Mouse (Mus musculus) limb, embryonic 13.5 days (tissue): ENCODE data around the gene Csad. TPM values are rescaled to one million over a fixed set of nuclear protein-coding genes. Genes with fewer than 3 reads are reported as not detected.

ENCODE experiments used
- ATAC-seq: fragments of 200-750 bp; cut with Nextera tagmentation; 2 replicates; pipeline ENCODE4 v1.8.0; 2017; ENCODE audit warnings: low read depth, moderate number of reproducible peaks, moderate TSS enrichment; ENCODE audit not compliant: low FRiP score
- H3K27ac ChIP-seq: fragments of 300-500 bp; sonication (generic); 2 replicates; pipeline ENCODE4 v1.5.1; 2015; ENCODE audit warnings: inconsistent platforms, mild to moderate bottlenecking, moderate library complexity
- H3K27me3 ChIP-seq: fragments of 300-500 bp; sonication (generic); 2 replicates; pipeline ENCODE4 v1.6.1; 2015; ENCODE audit warnings: mild to moderate bottlenecking, inconsistent platforms
- H3K36me3 ChIP-seq: fragments of 300-500 bp; sonication (generic); 2 replicates; pipeline ENCODE4 v1.6.1; 2015; ENCODE audit warnings: inconsistent platforms, mild to moderate bottlenecking, moderate library complexity
- H3K4me1 ChIP-seq: fragments of 300-500 bp; sonication (generic); 2 replicates; pipeline ENCODE4 v1.6.1; 2015; ENCODE audit warnings: inconsistent platforms
- H3K4me2 ChIP-seq: fragments of 300-500 bp; sonication (generic); replicated peaks from 2 replicates; pipeline ENCODE4 v1.6.1; 2015; ENCODE audit warnings: inconsistent platforms, mild to moderate bottlenecking, moderate library complexity
- H3K4me3 ChIP-seq: fragments of 300-500 bp; sonication (generic); 2 replicates; pipeline ENCODE4 v1.5.1; 2015; ENCODE audit warnings: moderate library complexity, mild to moderate bottlenecking, inconsistent platforms
- H3K9ac ChIP-seq: fragments of 300-500 bp; sonication (generic); 2 replicates; pipeline ENCODE4 v1.6.1; 2015; ENCODE audit warnings: mild to moderate bottlenecking, inconsistent platforms
- H3K9me3 ChIP-seq: fragments of 300-500 bp; sonication (generic); 2 replicates; pipeline ENCODE4 v1.6.1; 2016; ENCODE audit warnings: inconsistent platforms
- WGBS: fragments of 180-500 bp; shearing (Covaris S2); methylation state at CpG from one replicate; pipeline ENCODE4 v1.1.7; 2015; 5-methylcytosine and 5-hydroxymethylcytosine counted together
- polyA plus RNA-seq: library from polyadenylated mRNA; unstranded; fragments of >200 nt; fragmentation: Nextera tagmentation; extraction: Ambion mirVana; gene quantifications from 2 replicates; pipeline ENCODE4 v1.2.1, GENCODE M21; 2015

Gene Csad
- polyA plus RNA-seq, 1 experiment from 2014 or later, result 82.1 TPM

GRCm38 (mm10) chr15:102147674-102148402, 56.7 kb downstream of the Csad start:
- no peak overlapping the region for H3K9ac ChIP-seq
- H3K9me3 ChIP-seq, result no peaks in the 10 kb centered on the region
- no peak overlapping the region for H3K4me3 ChIP-seq
- H3K27me3 ChIP-seq, result peaks cover 28% of the 10 kb centered on the region
- 64% methylated on average over 16 of the region's 16 CpGs for WGBS
- H3K4me1 ChIP-seq, result peaks cover 23% of the 10 kb centered on the region
- H3K4me2 ChIP-seq, result no peak overlapping the region
- no peak overlapping the region for H3K27ac ChIP-seq
- no peaks in the 10 kb centered on the region for H3K36me3 ChIP-seq
- ATAC-seq, result no peak

DNA sequence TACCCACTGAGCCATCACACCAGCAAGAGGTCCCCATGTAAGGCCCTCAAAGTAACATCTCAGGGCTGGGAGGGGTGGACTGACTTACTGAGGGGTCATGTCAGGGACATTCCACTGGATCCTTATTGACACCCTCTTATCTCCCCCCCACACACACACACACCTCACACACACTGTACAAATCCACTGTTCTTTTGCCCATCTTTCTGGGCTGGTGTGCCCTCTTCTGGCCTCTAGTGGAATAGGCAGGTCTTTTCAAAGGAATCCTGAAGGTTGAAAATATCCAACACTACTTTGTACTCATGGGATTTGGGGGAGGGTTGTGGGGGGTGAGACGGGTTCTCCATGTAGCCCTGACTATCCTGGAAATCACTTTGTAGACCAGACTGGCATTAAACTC, 57.6 kb downstream of the Csad start:
- peaks cover 25% of the 10 kb centered on the region for H3K4me1 ChIP-seq

GRCm38 (mm10) chr15:102146089-102146488, 58.4 kb downstream of the Csad start:
- 82% methylated on average over 5 of the region's 5 CpGs for WGBS
- Histone ChIP-seq H3K27ac (no peak overlapping the region), H3K36me3 (no peaks in the 10 kb centered on the region), H3K9me3 (no peaks in the 10 kb centered on the region), H3K4me2 (no peak overlapping the region), H3K4me3 (no peak overlapping the region), H3K27me3 (peaks cover 28% of the 10 kb centered on the region), H3K9ac (no peak overlapping the region), H3K4me1 (peaks cover 25% of the 10 kb centered on the region)
- ATAC-seq, result no peak

More for the DNA sequence above, 57.6 kb downstream of the Csad start:
- 3% methylated on average over 1 of the region's 1 CpGs for WGBS
- Histone ChIP-seq H3K36me3 (no peaks in the 10 kb centered on the region), H3K4me3 (no peak overlapping the region), H3K27ac (no peak overlapping the region), H3K9ac (no peak overlapping the region), H3K9me3 (no peaks in the 10 kb centered on the region), H3K4me2 (no peak overlapping the region), H3K27me3 (peaks cover 28% of the 10 kb centered on the region)
- no peak for ATAC-seq

DNA sequence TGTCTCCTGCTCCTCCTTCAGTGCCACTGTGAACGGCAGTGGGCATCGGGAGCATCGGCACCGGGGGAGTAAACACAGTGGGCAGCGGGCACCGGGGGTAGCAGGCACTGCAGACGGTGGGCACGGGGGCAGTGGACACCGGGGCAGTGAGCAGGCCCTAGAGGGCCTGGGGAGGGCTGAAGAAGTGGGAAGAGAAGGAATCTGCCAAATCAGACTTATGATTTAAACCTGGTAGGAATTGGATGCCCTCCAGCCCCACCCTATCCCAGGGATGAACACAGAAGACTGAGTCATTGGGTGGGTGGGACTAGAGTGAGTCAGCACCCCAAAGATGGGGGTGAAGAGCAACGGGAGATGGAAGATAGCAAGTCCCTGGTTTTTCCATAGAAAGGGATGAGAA, 59.2 kb downstream of the Csad start:
- no peak for ATAC-seq
- Histone ChIP-seq H3K4me1 (peaks cover 20% of the 10 kb centered on the region), H3K27me3 (peaks cover 28% of the 10 kb centered on the region), H3K4me2 (no peak overlapping the region), H3K9ac (no peak overlapping the region), H3K4me3 (0 out of 2 replicates have a peak overlapping the region, but pooled peaks have one; percentile 34), H3K36me3 (no peaks in the 10 kb centered on the region), H3K9me3 (no peaks in the 10 kb centered on the region), H3K27ac (no peak overlapping the region)
- WGBS, result 91% methylated on average over 10 of the region's 10 CpGs

DNA sequence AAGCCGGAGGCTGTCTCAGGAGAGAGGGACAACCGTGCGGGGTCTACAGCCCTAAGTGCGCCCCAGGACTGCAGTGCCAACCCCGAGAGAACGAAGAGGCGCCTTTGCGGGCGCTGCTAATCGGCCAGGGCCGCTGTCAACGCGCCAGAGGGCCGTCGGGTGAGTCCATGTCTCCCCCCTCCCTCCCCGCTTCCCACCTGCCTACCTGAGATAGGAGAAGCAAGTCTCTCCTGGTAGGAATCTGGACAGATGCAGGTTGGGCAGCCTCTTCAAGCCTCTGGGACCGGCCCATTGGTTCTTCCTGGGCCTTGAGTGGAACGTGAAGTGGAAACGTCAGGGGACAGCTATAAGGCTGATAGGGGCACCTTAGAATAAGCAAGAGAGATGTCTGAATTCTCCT, 59.8 kb downstream of the Csad start:
- H3K9ac ChIP-seq, result peak overlapping the region; percentile 59
- H3K27ac ChIP-seq, result no peak overlapping the region
- H3K4me2 ChIP-seq, result peak overlapping the region; percentile 63
- no peaks in the 10 kb centered on the region for H3K9me3 ChIP-seq
- H3K27me3 ChIP-seq, result peaks cover 28% of the 10 kb centered on the region
- no peaks in the 10 kb centered on the region for H3K36me3 ChIP-seq
- H3K4me3 ChIP-seq, result peak overlapping the region; percentile 34
- WGBS, result 13% methylated on average over 19 of the region's 19 CpGs
- ATAC-seq, result no peak
- H3K4me1 ChIP-seq, result peaks cover 20% of the 10 kb centered on the region

DNA sequence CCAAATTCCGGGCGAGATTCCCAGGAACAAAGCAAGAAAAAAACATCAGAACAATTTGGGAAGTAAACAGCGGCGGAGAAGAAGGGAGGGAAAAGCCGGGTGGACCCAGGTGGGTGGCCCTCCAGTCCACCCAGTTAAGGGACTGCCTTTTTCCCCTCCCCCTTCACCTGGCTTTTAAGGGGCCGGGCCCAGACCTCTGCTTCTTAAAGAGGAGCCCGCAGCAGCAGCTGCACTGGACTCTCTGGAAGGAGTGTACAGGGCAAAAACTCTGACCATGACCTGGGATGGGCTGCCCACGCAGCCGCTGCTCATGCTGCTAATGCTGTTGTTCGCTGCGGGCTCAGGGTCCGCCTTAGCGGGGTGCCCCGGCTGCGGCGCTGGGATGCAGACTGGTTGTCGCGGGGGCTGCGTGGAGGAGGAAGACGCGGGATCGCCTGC, 60.2 kb downstream of the Csad start, which contains the start of gene Igfbp6:
TSS of gene Igfbp6 (plus strand) at position 89 of the 438 bp plus-strand sequence.
- peaks cover 20% of the 10 kb centered on the region for H3K4me1 ChIP-seq
- 3% methylated on average over 22 of the region's 22 CpGs for WGBS
- peak within 1 kb of the TSS; percentile 59 for H3K9ac ChIP-seq
- H3K27me3 ChIP-seq, result peaks cover 28% of the 10 kb centered on the region
- no peak within 1 kb of the TSS for H3K27ac ChIP-seq
- no peak for ATAC-seq
- H3K36me3 ChIP-seq, result no peaks in the 10 kb centered on the region
- H3K4me2 ChIP-seq, result peak within 1 kb of the TSS; percentile 63
- H3K9me3 ChIP-seq, result no peaks in the 10 kb centered on the region
- H3K4me3 ChIP-seq, result peak within 1 kb of the TSS; percentile 34

GRCm38 (mm10) chr15:102142914-102143912, 61.3 kb downstream of the Csad start:
- H3K27me3 ChIP-seq, result peaks cover 28% of the 10 kb centered on the region
- no peak overlapping the region for H3K27ac ChIP-seq
- peaks cover 20% of the 10 kb centered on the region for H3K4me1 ChIP-seq
- H3K36me3 ChIP-seq, result no peaks in the 10 kb centered on the region
- WGBS, result 53% methylated on average over 23 of the region's 23 CpGs
- H3K4me2 ChIP-seq, result no peak overlapping the region
- no peak overlapping the region for H3K9ac ChIP-seq
- no peaks in the 10 kb centered on the region for H3K9me3 ChIP-seq
- ATAC-seq, result no peak
- H3K4me3 ChIP-seq, result no peak overlapping the region

- Histone ChIP-seq H3K36me3 (no peaks in the 10 kb centered on the region), H3K4me2 (no peak overlapping the region), H3K4me1 (peaks cover 25% of the 10 kb centered on the region), H3K4me3 (no peak overlapping the region), H3K27me3 (peaks cover 27% of the 10 kb centered on the region), H3K9me3 (no peaks in the 10 kb centered on the region), H3K27ac (no peak overlapping the region), H3K9ac (no peak overlapping the region)
- ATAC-seq, result no peak
- WGBS, result 90% methylated on average over 5 of the region's 5 CpGs
Observed at GRCm38 (mm10) chr15:102141120-102141519, 63.4 kb downstream of the Csad start.

- peak within 1 kb of the TSS; percentile 81 for H3K4me3 ChIP-seq
- peaks cover 15% of the 10 kb centered on the region for H3K4me1 ChIP-seq
- H3K4me2 ChIP-seq, result peak within 1 kb of the TSS; percentile 82
- H3K27me3 ChIP-seq, result no peaks in the 10 kb centered on the region
- ATAC-seq, result peak; percentile 99
- H3K36me3 ChIP-seq, result peaks cover 22% of the 10 kb centered on the region
- under 1% methylated on average over 50 of the region's 50 CpGs for WGBS
- H3K9me3 ChIP-seq, result no peaks in the 10 kb centered on the region
- peak within 1 kb of the TSS; percentile 76 for H3K27ac ChIP-seq
- H3K9ac ChIP-seq, result peak within 1 kb of the TSS; percentile 81
Observed at GRCm38 (mm10) chr15:102136129-102136758, 68.3 kb downstream of the Csad start, which contains the start of gene Spryd3. Gene Spryd3 (minus strand): TSS chr15:102136234.

DNA sequence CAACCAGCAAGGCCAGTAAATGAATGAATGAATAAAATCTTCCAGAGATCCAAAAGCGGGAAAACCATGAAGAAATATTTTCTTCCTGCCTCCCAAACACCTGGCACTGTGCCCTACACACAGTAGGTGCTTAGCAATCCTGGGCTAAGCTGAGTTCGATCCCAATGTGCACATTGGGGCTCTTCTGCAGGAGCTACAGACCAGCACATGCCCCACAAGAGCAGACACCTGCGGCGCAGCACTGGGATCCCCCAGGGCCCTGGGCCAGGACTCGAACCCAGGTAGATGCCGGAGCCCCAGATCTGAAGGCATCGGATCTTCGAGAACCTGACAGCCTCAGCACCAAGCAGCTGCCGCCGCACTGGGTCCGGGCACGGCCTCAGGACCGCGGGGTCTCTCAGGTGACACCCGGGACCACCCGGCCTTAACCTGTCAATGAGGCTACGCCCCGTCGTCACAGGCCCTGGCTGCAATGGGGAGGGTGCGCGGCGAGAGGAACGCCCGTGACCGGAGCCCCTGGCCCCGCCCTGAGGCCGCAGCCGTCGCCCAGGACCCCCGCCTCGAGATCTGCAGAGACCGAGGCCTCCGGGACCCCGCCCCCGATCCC, 68.9 kb downstream of the Csad start:
- Histone ChIP-seq H3K4me3 (peak overlapping the region; percentile 81), H3K27me3 (no peaks in the 10 kb centered on the region), H3K36me3 (peaks cover 28% of the 10 kb centered on the region), H3K9me3 (no peaks in the 10 kb centered on the region), H3K27ac (peak overlapping the region; percentile 53), H3K9ac (peak overlapping the region; percentile 81), H3K4me1 (peaks cover 15% of the 10 kb centered on the region), H3K4me2 (peak overlapping the region; percentile 82)
- 3% methylated on average over 34 of the region's 35 CpGs for WGBS
- ATAC-seq, result peak; percentile 77

GRCm38 (mm10) chr15:102134709-102135108, 69.8 kb downstream of the Csad start:
- peak overlapping the region; percentile 81 for H3K9ac ChIP-seq
- H3K4me1 ChIP-seq, result peaks cover 15% of the 10 kb centered on the region
- no peak overlapping the region for H3K27ac ChIP-seq
- H3K4me3 ChIP-seq, result peak overlapping the region; percentile 81; the same call in 1 of the 2 replicates
- peaks cover 37% of the 10 kb centered on the region for H3K36me3 ChIP-seq
- no peaks in the 10 kb centered on the region for H3K9me3 ChIP-seq
- ATAC-seq, result no peak
- peak overlapping the region; percentile 82 for H3K4me2 ChIP-seq
- 97% methylated on average over 2 of the region's 2 CpGs for WGBS
- H3K27me3 ChIP-seq, result no peaks in the 10 kb centered on the region
